Mouse (Mus musculus): ENCODE measurements at regions not wholly inside any gene's neighbourhood (a gene's known extent, or its start where the extent isn't known, plus 50 kb on each side); places are given as distances from the start of the nearest gene placed in this dataset.

- no peak for DNase-seq
Measured at GRCm38 (mm10) chr12:59834809-59835208, 615.3 kb upstream of the Fbxo33 start.

- no peak for DNase-seq
Measured at GRCm38 (mm10) chr12:59822918-59823317, 603.4 kb upstream of the Fbxo33 start.

GRCm38 (mm10) chr12:59822435-59822834 is 602.9 kb upstream of the Fbxo33 start:
- DNase-seq = peak; percentile 23 to 26

- no peak for DNase-seq
Measured at GRCm38 (mm10) chr12:59821698-59822097, 602.2 kb upstream of the Fbxo33 start.

GRCm38 (mm10) chr12:59815965-59816364 is 596.4 kb upstream of the Fbxo33 start:
- no peak for DNase-seq

GRCm38 (mm10) chr12:59814356-59814755 is 594.8 kb upstream of the Fbxo33 start:
- no peak for DNase-seq

GRCm38 (mm10) chr12:59809224-59809623 is 589.7 kb upstream of the Fbxo33 start:
- no peak for DNase-seq

- peak; percentile 25 to 44 for DNase-seq
Measured at GRCm38 (mm10) chr12:59798051-59798450, 578.5 kb upstream of the Fbxo33 start.

- DNase-seq = peak; percentile 13
Measured at GRCm38 (mm10) chr12:59791473-59791872, 571.9 kb upstream of the Fbxo33 start.

- DNase-seq = no peak
Measured at GRCm38 (mm10) chr12:59786831-59787230, 567.3 kb upstream of the Fbxo33 start.

GRCm38 (mm10) chr12:59770980-59771379 is 551.5 kb upstream of the Fbxo33 start:
- no peak for DNase-seq

GRCm38 (mm10) chr12:59762260-59762659 is 542.7 kb upstream of the Fbxo33 start:
- no peak for DNase-seq

- no peak for DNase-seq
Measured at GRCm38 (mm10) chr12:59744768-59745167, 525.2 kb upstream of the Fbxo33 start.

GRCm38 (mm10) chr12:59743211-59743610 is 523.7 kb upstream of the Fbxo33 start:
- DNase-seq = no peak

GRCm38 (mm10) chr12:59724951-59725350 is 505.4 kb upstream of the Fbxo33 start:
- no peak for DNase-seq

GRCm38 (mm10) chr12:59722471-59723182 is 503.1 kb upstream of the Fbxo33 start:
- DNase-seq = no peak

- no peak for DNase-seq
Measured at GRCm38 (mm10) chr12:59713216-59713615, 493.7 kb upstream of the Fbxo33 start.

- DNase-seq = no peak
Measured at GRCm38 (mm10) chr12:59683235-59683634, 463.7 kb upstream of the Fbxo33 start.

GRCm38 (mm10) chr12:59663161-59663560 is 443.6 kb upstream of the Fbxo33 start:
- no peak for DNase-seq

- no peak for DNase-seq
Measured at GRCm38 (mm10) chr12:59630678-59631077, 411.2 kb upstream of the Fbxo33 start.

- DNase-seq = no peak
Measured at GRCm38 (mm10) chr12:59623147-59623546, 403.6 kb upstream of the Fbxo33 start.

GRCm38 (mm10) chr12:59621132-59621531 is 401.6 kb upstream of the Fbxo33 start:
- no peak for DNase-seq

GRCm38 (mm10) chr12:59620340-59620739 is 400.8 kb upstream of the Fbxo33 start:
- DNase-seq = no peak

GRCm38 (mm10) chr12:59616075-59616474 is 396.6 kb upstream of the Fbxo33 start:
- no peak for DNase-seq

- no peak for DNase-seq
Measured at GRCm38 (mm10) chr12:59599785-59600184, 380.3 kb upstream of the Fbxo33 start.

All from cerebellum, postnatal 14 days (tissue).